Mouse (Mus musculus): ENCODE results near the gene Chst10. TPM values are rescaled to one million over a fixed set of nuclear protein-coding genes. Genes with fewer than 3 reads are reported as not detected.

The Chst10 gene
- polyA plus RNA-seq, 1 experiment from 2014 or later: 0.23 TPM

DNA sequence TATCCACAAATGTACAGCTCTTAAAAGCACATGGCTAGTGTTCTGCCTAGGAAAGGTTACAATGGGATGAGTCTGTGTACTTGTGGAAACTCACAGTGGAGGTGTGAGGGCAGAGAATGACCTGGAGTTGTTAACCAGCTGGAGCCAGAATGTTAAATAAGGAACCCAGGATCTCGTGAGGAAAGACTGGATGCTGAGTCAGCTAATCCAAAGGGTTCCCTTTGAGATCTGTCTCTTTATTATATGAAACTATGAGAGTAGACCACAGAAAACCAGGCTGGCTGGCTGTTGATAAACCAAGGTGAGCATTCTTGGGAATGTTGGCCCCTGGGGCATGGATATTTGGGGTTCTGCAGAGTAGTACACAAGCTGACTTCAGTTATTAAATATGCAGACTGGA, 58.0 kb downstream of the Chst10 start:
- Histone ChIP-seq H3K4me1 (replicated peaks) (0 out of 2 replicates have a peak, but pooled peaks cover 6% of the 10 kb centered on the region), H3K9me3 (replicated peaks) (no peaks in the 10 kb centered on the region), H3K36me3 (no peaks in the 10 kb centered on the region), H3K27ac (no peak overlapping the region), H3K4me3 (replicated peaks) (no peak overlapping the region), H3K27me3 (peaks cover 42% of the 10 kb centered on the region), H3K9ac (no peak overlapping the region), H3K4me2 (no peak overlapping the region)
- DNase-seq: no peak
- no peak for ATAC-seq (ENCODE audit: low read depth)
- 29% methylated on average over 1 of the region's 1 CpGs for WGBS (ENCODE audit: insufficient replicate concordance)

DNA sequence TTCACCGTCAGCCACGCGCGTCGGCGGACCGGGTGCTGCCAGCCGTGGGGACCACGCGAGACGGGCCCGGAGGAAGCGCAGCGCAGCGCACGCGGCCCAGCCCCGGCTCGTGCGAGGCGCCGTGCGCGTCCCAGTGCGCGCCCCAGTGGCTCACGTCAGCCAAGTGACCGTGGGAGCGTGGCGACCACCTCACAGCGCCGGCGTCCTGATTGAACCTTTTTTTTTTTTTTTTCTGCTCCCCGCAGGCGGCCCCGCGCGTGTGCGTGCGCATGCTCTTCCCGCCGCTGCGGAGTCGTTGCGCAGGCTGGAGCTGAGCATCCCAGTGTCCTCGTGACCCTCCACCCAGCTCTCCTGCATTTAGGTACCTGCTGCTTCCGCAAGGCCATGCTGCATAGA, 61.5 kb downstream of the Chst10 start, which contains the start of gene Lonrf2:
TSS of gene Lonrf2 (minus strand) at position 235 of the 396 bp plus-strand sequence.
- Histone ChIP-seq H3K9ac (0 out of 2 replicates have a peak within 1 kb of the TSS, but pooled peaks have one; percentile 13), H3K27me3 (peaks cover 53% of the 10 kb centered on the region)

DNA sequence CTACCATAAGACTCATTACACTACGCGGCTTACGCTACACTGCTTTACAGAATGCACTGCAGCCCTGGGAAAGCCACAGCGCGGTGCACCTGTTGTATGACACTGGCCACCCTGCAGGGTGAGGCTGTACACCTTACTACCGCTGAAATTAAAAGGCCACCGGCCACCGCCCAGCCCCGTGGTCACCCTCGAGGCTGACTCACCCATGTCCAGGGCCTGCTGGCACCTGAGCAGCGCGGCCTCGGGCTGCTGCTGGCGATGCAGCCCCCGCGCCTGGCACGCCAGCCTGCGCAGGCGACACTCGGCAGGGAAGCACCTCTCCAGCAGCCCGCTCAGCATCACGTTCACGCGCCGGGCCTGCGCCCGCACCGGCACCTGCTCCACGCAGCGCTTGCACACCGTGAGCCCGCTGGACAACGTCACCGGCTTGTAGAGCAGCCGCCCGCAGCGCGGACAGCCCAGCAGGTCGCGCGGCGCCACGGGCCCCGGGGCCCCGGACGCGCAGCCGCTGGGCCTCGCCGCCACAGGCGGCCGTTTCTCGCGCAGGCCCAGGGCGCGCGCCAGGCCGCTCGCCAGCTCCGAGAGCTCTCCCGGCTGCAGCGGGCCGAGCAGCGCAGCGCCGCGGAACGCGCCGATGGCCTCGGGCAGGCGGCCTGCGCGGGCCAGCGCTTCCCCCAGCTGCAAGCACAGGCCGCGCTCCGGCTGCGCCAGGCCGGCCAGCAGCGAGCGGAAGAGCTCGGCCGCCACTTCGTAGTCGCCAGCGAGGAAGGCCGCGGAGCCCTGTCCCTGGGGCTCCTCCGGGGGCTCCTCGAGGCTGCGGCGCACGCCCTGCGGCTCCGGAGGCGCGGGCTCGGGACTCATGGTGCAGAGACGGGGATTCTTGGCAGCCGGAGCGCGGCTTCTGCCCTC, 62.1 kb downstream of the Chst10 start:
- WGBS (ENCODE audit: insufficient replicate concordance): 4% methylated on average over 92 of the region's 103 CpGs
- Histone ChIP-seq H3K27me3 (peaks cover 53% of the 10 kb centered on the region), H3K9ac (0 out of 2 replicates have a peak overlapping the region, but pooled peaks have one; percentile 13), H3K27ac (no peak overlapping the region), H3K4me3 (replicated peaks) (peak overlapping the region; percentile 47), H3K4me2 (peak overlapping the region; percentile 59), H3K36me3 (no peaks in the 10 kb centered on the region), H3K9me3 (replicated peaks) (no peaks in the 10 kb centered on the region), H3K4me1 (replicated peaks) (0 out of 2 replicates have a peak, but pooled peaks cover 6% of the 10 kb centered on the region)
- DNase-seq (no peak), ATAC-seq (ENCODE audit: low read depth) (no peak)

More for the DNA sequence above, 61.5 kb downstream of the Chst10 start, which contains the start of gene Lonrf2:
- Histone ChIP-seq H3K27ac (no peak within 1 kb of the TSS), H3K4me1 (replicated peaks) (0 out of 2 replicates have a peak, but pooled peaks cover 6% of the 10 kb centered on the region), H3K9me3 (replicated peaks) (no peaks in the 10 kb centered on the region), H3K4me2 (peak within 1 kb of the TSS; percentile 59), H3K4me3 (replicated peaks) (peak within 1 kb of the TSS; percentile 47), H3K36me3 (no peaks in the 10 kb centered on the region)
- ATAC-seq (ENCODE audit: low read depth) (no peak), DNase-seq (no peak)
- 3% methylated on average over 43 of the region's 47 CpGs for WGBS (ENCODE audit: insufficient replicate concordance)

DNA sequence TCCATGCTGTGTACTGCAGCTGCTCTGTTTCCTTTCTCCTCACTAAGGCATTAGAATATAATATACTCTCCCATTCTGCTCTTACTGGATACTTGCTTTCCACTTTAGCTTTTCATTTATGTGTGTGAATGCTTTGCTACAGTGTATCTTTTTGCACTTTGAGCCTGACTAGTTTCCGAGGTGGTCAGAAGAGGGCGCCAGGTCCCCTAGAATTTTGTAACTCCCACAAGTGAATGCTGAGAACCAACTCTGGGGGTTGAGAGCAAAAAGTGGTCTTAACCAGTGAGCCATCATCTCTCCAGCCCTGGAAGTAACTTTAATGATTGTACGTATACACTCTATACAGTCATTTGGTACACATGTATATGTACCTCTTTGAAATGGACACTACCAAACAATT, 63.1 kb downstream of the Chst10 start:
- Histone ChIP-seq H3K4me2 (no peak overlapping the region), H3K36me3 (no peaks in the 10 kb centered on the region), H3K4me3 (replicated peaks) (no peak overlapping the region), H3K9me3 (replicated peaks) (no peaks in the 10 kb centered on the region), H3K9ac (no peak overlapping the region), H3K4me1 (replicated peaks) (0 out of 2 replicates have a peak, but pooled peaks cover 6% of the 10 kb centered on the region), H3K27me3 (peaks cover 53% of the 10 kb centered on the region), H3K27ac (no peak overlapping the region)
- DNase-seq (no peak), ATAC-seq (ENCODE audit: low read depth) (no peak)
- 26% methylated on average over 3 of the region's 3 CpGs for WGBS (ENCODE audit: insufficient replicate concordance)

DNA sequence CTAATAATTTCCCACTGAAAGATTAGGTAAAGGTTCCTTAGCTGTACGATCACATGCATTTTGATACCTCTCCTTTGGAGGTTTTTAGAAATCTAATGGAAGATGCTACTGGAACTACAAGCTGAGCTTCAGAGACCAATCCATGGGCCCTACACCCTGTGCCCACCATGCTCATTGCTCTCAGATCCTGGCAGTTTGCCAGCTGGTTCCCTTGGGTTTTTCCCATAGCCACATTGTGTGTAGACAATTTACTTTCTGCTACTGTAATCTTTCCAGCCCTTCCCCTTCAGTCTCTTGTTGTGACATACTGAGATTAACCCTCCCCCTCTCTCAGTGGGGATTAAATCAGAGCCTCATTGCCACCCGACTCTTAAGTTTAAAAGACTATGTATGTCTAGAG, 73.0 kb downstream of the Chst10 start:
- Histone ChIP-seq H3K27ac (no peak overlapping the region), H3K4me1 (replicated peaks) (no peaks in the 10 kb centered on the region), H3K4me3 (replicated peaks) (no peak overlapping the region), H3K4me2 (no peak overlapping the region), H3K9me3 (replicated peaks) (no peaks in the 10 kb centered on the region), H3K9ac (no peak overlapping the region), H3K27me3 (no peaks in the 10 kb centered on the region), H3K36me3 (no peaks in the 10 kb centered on the region)
- WGBS (ENCODE audit: insufficient replicate concordance): 55% methylated on average over 2 of the region's 2 CpGs
- no peak for DNase-seq
- ATAC-seq (ENCODE audit: low read depth): no peak

DNA sequence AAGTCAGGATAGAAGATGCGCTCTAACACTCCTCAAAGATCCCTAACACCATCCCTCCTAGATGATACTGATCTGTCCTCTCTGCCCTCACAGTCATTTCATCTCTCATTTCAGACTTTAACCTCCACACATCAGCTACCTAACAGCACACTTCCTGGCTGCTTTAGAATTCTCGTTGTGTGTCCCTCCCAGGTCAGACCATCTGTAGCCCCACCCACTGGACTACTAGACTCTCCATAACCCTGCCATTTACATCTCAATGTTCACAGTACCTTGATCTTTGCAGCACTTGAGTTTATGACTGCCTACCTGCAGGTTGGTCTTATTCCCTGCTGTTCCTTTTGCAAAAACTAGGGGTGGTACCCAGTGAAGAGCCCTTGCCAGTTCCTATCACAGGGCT, 74.1 kb downstream of the Chst10 start:
- no peak overlapping the region for H3K9ac ChIP-seq
- H3K4me2 ChIP-seq: no peak overlapping the region
- H3K27me3 ChIP-seq: no peaks in the 10 kb centered on the region
- 54% methylated on average over 2 of the region's 2 CpGs for WGBS (ENCODE audit: insufficient replicate concordance)
- H3K36me3 ChIP-seq: no peaks in the 10 kb centered on the region
- H3K27ac ChIP-seq: no peak overlapping the region
- H3K9me3 ChIP-seq (replicated peaks): no peaks in the 10 kb centered on the region
- no peaks in the 10 kb centered on the region for H3K4me1 ChIP-seq (replicated peaks)
- H3K4me3 ChIP-seq (replicated peaks): no peak overlapping the region
- DNase-seq (no peak), ATAC-seq (ENCODE audit: low read depth) (no peak)

DNA sequence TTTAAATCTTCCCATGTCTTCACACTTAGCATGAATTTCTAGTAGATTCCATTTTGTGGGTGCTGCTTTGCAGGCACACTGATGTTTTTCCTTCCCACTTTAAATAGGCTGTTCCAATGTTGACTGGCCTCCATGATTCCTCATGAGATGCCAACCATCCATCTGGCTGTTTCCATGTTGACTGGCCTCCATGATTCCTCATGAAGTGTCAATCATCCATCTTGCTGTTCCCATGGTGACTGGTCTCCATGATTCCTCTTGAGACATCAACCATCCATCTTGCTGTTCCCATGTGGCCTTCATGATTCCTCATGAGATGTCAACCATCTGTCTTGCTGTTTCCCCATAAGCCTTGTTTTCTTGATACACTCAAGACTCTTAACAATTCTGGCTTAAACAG, 78.3 kb downstream of the Chst10 start:
- H3K4me3 ChIP-seq (replicated peaks): no peak overlapping the region
- no peaks in the 10 kb centered on the region for H3K27me3 ChIP-seq
- no peak overlapping the region for H3K9ac ChIP-seq
- H3K4me1 ChIP-seq (replicated peaks): no peaks in the 10 kb centered on the region
- ATAC-seq (ENCODE audit: low read depth) (no peak), DNase-seq (no peak)
- H3K4me2 ChIP-seq: no peak overlapping the region
- no peaks in the 10 kb centered on the region for H3K36me3 ChIP-seq
- H3K27ac ChIP-seq: no peak overlapping the region
- no peaks in the 10 kb centered on the region for H3K9me3 ChIP-seq (replicated peaks)

DNA sequence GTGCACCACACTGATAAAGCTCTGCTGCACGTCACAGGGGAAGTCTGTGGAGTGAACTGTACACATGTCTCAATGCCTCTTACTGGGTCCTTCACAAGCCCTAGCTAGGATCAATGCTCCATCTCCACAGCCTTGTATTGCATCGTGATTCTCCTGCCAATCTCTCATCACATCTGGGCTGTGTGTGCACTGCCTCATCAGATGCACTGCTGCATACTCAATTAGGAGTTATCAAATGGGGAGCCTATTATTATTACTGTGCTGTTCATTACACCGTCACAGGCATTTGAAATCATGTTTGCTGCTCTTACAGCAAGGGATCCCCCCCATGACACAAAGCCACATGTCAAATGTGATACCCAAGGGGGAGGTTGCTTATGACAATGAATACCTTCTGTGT, 80.3 kb downstream of the Chst10 start:
- Histone ChIP-seq H3K9ac (no peak overlapping the region), H3K27me3 (no peaks in the 10 kb centered on the region), H3K4me1 (replicated peaks) (no peaks in the 10 kb centered on the region), H3K4me2 (no peak overlapping the region), H3K36me3 (no peaks in the 10 kb centered on the region), H3K9me3 (replicated peaks) (no peaks in the 10 kb centered on the region), H3K27ac (no peak overlapping the region), H3K4me3 (replicated peaks) (no peak overlapping the region)
- no peak for ATAC-seq (ENCODE audit: low read depth)
- no peak for DNase-seq
- WGBS (ENCODE audit: insufficient replicate concordance): 51% methylated on average over 3 of the region's 3 CpGs

DNA sequence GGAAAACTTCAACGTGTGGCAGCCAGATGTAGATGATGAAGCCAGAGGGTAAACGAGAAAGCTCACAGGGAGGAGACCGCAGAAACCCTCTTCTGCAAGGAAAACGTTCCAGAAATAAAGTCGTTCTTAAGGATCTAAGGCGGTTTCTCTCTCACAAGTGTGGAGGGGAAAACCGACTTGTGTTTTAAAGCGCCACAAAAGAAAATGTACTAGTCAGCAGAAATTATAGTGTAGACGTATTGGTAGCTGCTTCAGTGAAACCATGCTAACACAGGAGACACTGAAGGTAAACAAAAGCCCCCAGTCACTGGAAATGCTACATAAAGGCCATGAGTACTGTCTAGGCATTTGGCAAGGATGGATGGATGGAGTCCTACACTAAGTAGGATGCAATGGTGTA, 80.7 kb downstream of the Chst10 start:
- Histone ChIP-seq H3K9me3 (replicated peaks) (no peaks in the 10 kb centered on the region), H3K27me3 (no peaks in the 10 kb centered on the region), H3K9ac (no peak overlapping the region), H3K27ac (no peak overlapping the region), H3K4me1 (replicated peaks) (no peaks in the 10 kb centered on the region), H3K36me3 (no peaks in the 10 kb centered on the region), H3K4me2 (no peak overlapping the region), H3K4me3 (replicated peaks) (no peak overlapping the region)
- WGBS (ENCODE audit: insufficient replicate concordance): 62% methylated on average over 9 of the region's 9 CpGs
- DNase-seq: no peak
- no peak for ATAC-seq (ENCODE audit: low read depth)

DNA sequence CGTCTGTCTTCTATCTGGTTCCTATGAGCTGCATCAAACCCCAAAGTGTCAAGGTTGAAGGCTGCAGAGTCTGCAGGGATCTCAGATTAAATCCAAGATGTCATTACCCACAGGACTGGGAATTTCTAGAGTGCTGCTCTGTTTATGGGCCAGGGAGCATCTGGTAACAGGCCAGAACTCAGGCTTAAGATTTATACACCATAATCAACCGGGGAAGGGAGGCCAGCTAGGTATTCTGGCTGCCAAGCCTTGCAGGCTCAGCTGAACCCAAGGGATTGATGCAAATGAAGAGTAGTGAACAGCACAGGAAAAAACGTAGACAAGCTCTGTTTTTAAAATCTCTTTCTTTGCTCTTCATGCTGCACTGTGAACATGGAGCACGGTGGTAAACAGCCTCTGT, 81.7 kb downstream of the Chst10 start:
- DNase-seq (no peak), ATAC-seq (ENCODE audit: low read depth) (no peak)
- Histone ChIP-seq H3K9ac (no peak overlapping the region), H3K4me1 (replicated peaks) (no peaks in the 10 kb centered on the region), H3K27me3 (no peaks in the 10 kb centered on the region), H3K4me2 (no peak overlapping the region), H3K9me3 (replicated peaks) (no peaks in the 10 kb centered on the region), H3K27ac (no peak overlapping the region), H3K36me3 (no peaks in the 10 kb centered on the region), H3K4me3 (replicated peaks) (no peak overlapping the region)
- WGBS (ENCODE audit: insufficient replicate concordance): 55% methylated on average over 4 of the region's 4 CpGs

Measured in liver, embryonic 13.5 days (tissue).